Mouse (Mus musculus): ENCODE results near the gene Gm47791. TPM values are rescaled to one million over a fixed set of nuclear protein-coding genes. Genes with fewer than 3 reads are reported as not detected.

Gm47791 gene
- not detected in 2 replicates for polyA plus RNA-seq (2012; rRNA removed)

DNA sequence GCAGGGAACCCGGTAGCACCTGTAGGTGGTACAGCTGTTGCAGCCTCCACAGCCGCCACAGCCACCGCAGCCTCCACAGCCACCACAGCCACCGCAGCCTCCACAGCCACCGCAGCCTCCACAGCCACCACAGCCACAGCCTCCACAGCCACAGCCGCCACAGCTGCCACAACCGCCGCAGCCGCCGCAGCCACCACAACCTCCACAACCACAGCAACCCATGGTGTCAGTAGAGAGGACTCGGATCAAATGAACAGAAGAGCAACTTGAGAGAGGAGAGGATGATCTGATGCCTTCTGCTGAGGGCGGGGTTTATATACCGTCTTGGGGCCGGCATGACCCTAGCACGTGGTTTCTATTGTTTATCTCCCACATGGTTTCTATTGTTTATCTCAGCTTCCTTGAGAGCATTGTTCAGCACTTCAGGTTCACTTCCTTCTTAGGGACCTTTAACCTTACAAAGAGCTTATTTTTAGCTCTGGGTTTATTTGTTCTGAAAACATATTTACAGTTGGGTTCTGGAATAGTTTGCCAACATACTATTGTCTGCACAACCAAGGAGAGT is at the start of gene Gm47791:
Gene Gm47791 (minus strand): TSS at position 222 of the 565 bp plus-strand sequence.
- no peak within 1 kb of the TSS for H3K4me3 ChIP-seq (ENCODE audit: low read depth, low read length)

DNA sequence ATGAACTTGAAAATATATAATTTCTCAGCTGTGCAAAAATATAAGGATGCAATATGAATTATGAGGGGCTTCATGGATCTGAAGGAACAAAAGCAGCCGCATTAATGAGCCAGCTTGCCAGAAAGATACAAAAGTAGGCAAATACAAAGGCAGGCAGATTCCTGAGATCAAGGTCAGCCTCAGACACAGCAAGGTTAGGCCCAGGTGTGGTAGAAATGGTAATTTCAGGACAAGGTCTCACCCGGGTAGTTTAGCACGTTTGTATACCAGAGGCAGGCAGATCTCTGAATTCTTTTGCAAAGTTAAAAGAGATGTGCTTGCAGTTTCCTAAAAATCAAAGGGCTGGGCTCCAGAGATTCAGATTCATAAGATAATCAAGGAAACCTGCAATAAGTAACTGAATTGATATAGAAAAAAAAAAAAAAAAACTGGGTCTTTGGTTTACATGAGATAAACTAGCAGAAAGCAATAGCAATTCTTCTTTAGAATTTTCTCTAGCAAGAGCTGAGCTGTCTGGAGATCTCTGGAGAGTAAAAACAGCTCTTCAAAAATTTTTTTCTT is 49.7 kb upstream of the Gm47791 start:
- Histone ChIP-seq H3K27me3 (ENCODE audit: control insufficient read depth, insufficient read depth, low read length) (no peaks in the 10 kb centered on the region), H3K27ac (ENCODE audit: insufficient read depth, low read depth, low read length) (no peak overlapping the region), H3K4me3 (ENCODE audit: low read depth, low read length) (no peak overlapping the region), H3K4me1 (ENCODE audit: control insufficient read depth, insufficient read depth, insufficient read length, low read length) (peaks cover 9% of the 10 kb centered on the region), H3K36me3 (ENCODE audit: control insufficient read depth, insufficient read depth, low read length) (no peaks in the 10 kb centered on the region)
- TF ChIP-seq CTCF (IDR thresholded peaks at IDR 0.05; ENCODE audit: extremely low read depth, insufficient read length, insufficient replicate concordance, low read depth, low read length) (no peak), POLR2A (IDR thresholded peaks at IDR 0.05; ENCODE audit: low read depth, low read length) (no peak)
- WGBS: 68% methylated on average over 3 of the region's 3 CpGs

More for the DNA sequence above, at the start of gene Gm47791:
- peaks cover 2% of the 10 kb centered on the region; the same call in 1 of the 2 replicates for H3K4me1 ChIP-seq (ENCODE audit: control insufficient read depth, insufficient read depth, insufficient read length, low read length)
- 75% methylated on average over 15 of the region's 15 CpGs for WGBS
- H3K36me3 ChIP-seq (ENCODE audit: control insufficient read depth, insufficient read depth, low read length): no peaks in the 10 kb centered on the region
- no peak within 1 kb of the TSS for H3K27ac ChIP-seq (ENCODE audit: insufficient read depth, low read depth, low read length)
- TF ChIP-seq POLR2A (IDR thresholded peaks at IDR 0.05; ENCODE audit: low read depth, low read length) (no peak), CTCF (IDR thresholded peaks at IDR 0.05; ENCODE audit: extremely low read depth, insufficient read length, insufficient replicate concordance, low read depth, low read length) (no peak)
- no peaks in the 10 kb centered on the region for H3K27me3 ChIP-seq (ENCODE audit: control insufficient read depth, insufficient read depth, low read length)

DNA sequence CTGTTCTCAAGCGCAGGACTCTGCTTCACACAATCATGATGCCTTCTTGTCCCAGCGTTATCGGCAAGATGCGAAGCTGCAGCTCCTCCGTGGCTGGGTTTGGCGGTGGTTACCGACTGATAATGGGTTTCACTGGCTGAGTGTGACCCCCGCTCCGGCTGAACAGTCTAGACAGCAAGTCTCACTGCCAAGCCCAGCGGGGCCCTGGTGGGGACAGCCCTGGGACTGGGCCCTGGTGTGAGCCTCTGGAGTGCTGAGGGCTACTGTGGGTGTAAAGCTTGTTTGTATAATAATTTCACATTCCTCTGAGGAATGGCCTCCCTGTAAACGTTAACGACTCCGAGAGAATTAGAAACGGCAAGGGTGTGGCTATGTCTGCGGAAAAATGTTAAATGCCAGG is 49.1 kb upstream of the Gm47791 start:
- TF ChIP-seq CTCF (IDR thresholded peaks at IDR 0.05; ENCODE audit: extremely low read depth, insufficient read length, insufficient replicate concordance, low read depth, low read length) (no peak), POLR2A (IDR thresholded peaks at IDR 0.05; ENCODE audit: low read depth, low read length) (no peak)
- Histone ChIP-seq H3K4me1 (ENCODE audit: control insufficient read depth, insufficient read depth, insufficient read length, low read length) (peaks cover 11% of the 10 kb centered on the region), H3K36me3 (ENCODE audit: control insufficient read depth, insufficient read depth, low read length) (no peaks in the 10 kb centered on the region), H3K27me3 (ENCODE audit: control insufficient read depth, insufficient read depth, low read length) (no peaks in the 10 kb centered on the region), H3K27ac (ENCODE audit: insufficient read depth, low read depth, low read length) (peak overlapping the region; percentile 64), H3K4me3 (ENCODE audit: low read depth, low read length) (peak overlapping the region; percentile 40)
- 36% methylated on average over 15 of the region's 15 CpGs for WGBS

DNA sequence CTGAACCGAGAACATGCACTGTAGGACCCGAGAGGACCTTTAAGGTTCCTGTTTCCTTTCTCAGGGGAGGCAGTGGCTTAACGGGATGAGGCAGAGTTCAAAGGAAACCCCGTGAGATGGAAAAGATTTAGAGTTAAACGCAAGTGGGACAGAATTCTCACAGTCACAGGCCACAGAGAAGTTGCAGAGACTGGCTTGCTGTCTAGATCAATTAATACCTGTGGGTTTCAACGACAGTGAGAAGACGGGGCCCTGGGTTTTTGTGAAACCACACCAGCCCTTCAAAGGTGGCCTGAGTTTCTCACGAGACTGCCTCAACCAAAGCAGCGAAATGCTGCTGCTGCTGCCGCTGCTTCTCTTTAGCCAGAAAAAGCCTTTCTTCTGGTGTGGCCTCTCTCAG is 48.3 kb upstream of the Gm47791 start:
- H3K4me3 ChIP-seq (ENCODE audit: low read depth, low read length): no peak overlapping the region
- WGBS: 77% methylated on average over 10 of the region's 10 CpGs
- no peaks in the 10 kb centered on the region for H3K36me3 ChIP-seq (ENCODE audit: control insufficient read depth, insufficient read depth, low read length)
- peaks cover 16% of the 10 kb centered on the region for H3K4me1 ChIP-seq (ENCODE audit: control insufficient read depth, insufficient read depth, insufficient read length, low read length)
- peak overlapping the region; percentile 64 for H3K27ac ChIP-seq (ENCODE audit: insufficient read depth, low read depth, low read length)
- no peaks in the 10 kb centered on the region for H3K27me3 ChIP-seq (ENCODE audit: control insufficient read depth, insufficient read depth, low read length)
- no peak for TF ChIP-seq CTCF (IDR thresholded peaks at IDR 0.05; ENCODE audit: extremely low read depth, insufficient read length, insufficient replicate concordance, low read depth, low read length)
- 0 out of 2 replicates have a peak, but pooled peaks have one; percentile 29 for TF ChIP-seq POLR2A (IDR thresholded peaks at IDR 0.05; ENCODE audit: low read depth, low read length)

DNA sequence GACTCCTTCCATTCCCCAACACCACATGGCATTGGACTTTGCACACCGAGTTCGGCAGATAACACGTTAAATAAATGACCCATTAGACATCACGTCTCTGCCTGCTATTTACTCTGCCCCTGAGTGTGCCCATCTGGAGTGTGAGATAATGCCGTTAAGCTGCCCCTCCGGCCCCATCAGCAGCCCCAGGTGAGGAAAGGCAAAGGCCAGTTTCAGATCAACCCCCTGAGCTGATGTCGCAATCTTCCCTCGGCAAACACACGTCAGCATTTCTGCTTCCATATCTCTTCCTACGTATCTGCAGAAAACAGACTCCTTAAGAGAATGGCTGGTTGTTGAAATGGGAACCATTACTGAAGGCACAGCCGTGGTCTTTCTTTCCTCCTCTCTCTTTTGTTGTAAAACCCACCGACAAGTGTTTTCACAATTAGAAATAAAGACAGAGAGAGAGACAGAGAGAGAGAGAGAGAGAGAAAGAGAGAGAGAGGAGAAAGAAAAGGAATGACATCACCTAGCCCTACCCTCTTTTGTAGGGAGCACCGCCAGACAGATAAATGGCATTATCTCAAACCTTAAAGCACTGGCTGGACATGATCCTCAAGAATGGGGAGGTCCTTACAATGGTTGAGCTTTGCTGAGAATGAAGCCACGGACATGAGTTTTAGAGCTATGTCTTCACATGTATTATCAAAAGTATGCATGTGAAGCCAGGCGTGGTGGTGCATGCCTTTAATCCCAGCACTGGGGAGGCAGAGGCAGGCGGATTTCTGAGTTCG is 45.1 kb upstream of the Gm47791 start:
- TF ChIP-seq POLR2A (IDR thresholded peaks at IDR 0.05; ENCODE audit: low read depth, low read length): no peak
- TF ChIP-seq CTCF (IDR thresholded peaks at IDR 0.05; ENCODE audit: extremely low read depth, insufficient read length, insufficient replicate concordance, low read depth, low read length): no peak
- Histone ChIP-seq H3K27me3 (ENCODE audit: control insufficient read depth, insufficient read depth, low read length) (no peaks in the 10 kb centered on the region), H3K4me1 (ENCODE audit: control insufficient read depth, insufficient read depth, insufficient read length, low read length) (peaks cover 24% of the 10 kb centered on the region), H3K27ac (ENCODE audit: insufficient read depth, low read depth, low read length) (peak overlapping the region; percentile 89), H3K4me3 (ENCODE audit: low read depth, low read length) (no peak overlapping the region), H3K36me3 (ENCODE audit: control insufficient read depth, insufficient read depth, low read length) (no peaks in the 10 kb centered on the region)
- WGBS: 24% methylated on average over 17 of the region's 17 CpGs

DNA sequence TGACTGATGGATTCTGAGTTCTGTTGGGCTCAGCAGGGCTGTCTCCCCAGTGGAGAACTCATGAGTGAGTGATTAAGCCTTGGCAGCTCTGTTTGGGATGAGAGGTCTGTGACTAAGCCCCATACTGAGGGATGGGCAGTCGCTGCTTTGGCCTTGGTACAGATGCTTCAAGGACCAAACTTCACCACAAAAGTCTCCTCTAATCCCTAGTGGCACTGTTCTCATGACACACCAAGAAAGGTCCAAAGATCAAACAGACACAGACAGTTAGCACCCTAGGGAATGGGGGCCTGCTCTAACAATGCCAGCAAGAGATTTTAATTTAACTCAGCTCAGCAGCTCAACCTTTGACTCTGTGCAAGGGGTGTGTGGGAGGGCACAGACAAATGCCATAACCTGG is 40.7 kb upstream of the Gm47791 start:
- Histone ChIP-seq H3K4me3 (ENCODE audit: low read depth, low read length) (no peak overlapping the region), H3K4me1 (ENCODE audit: control insufficient read depth, insufficient read depth, insufficient read length, low read length) (peaks cover 18% of the 10 kb centered on the region; the same call in 1 of the 2 replicates), H3K27ac (ENCODE audit: insufficient read depth, low read depth, low read length) (no peak overlapping the region), H3K36me3 (ENCODE audit: control insufficient read depth, insufficient read depth, low read length) (no peaks in the 10 kb centered on the region), H3K27me3 (ENCODE audit: control insufficient read depth, insufficient read depth, low read length) (no peaks in the 10 kb centered on the region)
- TF ChIP-seq CTCF (IDR thresholded peaks at IDR 0.05; ENCODE audit: extremely low read depth, insufficient read length, insufficient replicate concordance, low read depth, low read length): no peak
- TF ChIP-seq POLR2A (IDR thresholded peaks at IDR 0.05; ENCODE audit: low read depth, low read length): no peak
- WGBS: 31% methylated on average over 1 of the region's 1 CpGs

DNA sequence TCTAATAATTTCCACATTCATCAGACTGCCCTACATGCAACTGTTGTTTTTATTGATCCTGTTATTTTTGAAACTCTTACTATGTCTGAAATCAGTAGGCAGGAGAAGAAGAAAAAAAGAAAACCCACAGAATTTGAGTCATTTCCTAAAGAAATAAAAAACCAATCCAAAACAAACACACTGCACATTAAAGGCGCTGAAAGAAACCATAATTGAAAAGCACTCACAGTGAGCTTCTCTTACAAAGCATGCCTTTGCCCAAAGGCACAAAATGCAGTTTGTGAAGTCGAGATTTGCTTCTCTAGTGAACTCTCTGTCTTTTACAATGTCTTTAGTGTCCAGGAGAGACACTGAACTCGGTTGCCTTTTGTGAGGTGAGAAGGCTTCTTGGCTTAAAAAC is 37.5 kb upstream of the Gm47791 start:
- H3K36me3 ChIP-seq (ENCODE audit: control insufficient read depth, insufficient read depth, low read length): no peaks in the 10 kb centered on the region
- H3K4me1 ChIP-seq (ENCODE audit: control insufficient read depth, insufficient read depth, insufficient read length, low read length): peaks cover 4% of the 10 kb centered on the region; the same call in 1 of the 2 replicates
- 75% methylated on average over 3 of the region's 3 CpGs for WGBS
- TF ChIP-seq POLR2A (IDR thresholded peaks at IDR 0.05; ENCODE audit: low read depth, low read length) (no peak), CTCF (IDR thresholded peaks at IDR 0.05; ENCODE audit: extremely low read depth, insufficient read length, insufficient replicate concordance, low read depth, low read length) (no peak)
- no peaks in the 10 kb centered on the region for H3K27me3 ChIP-seq (ENCODE audit: control insufficient read depth, insufficient read depth, low read length)
- no peak overlapping the region for H3K4me3 ChIP-seq (ENCODE audit: low read depth, low read length)
- H3K27ac ChIP-seq (ENCODE audit: insufficient read depth, low read depth, low read length): no peak overlapping the region
